ENCODE assay signal across 17 mouse cellular contexts in the genomic region with DNA sequence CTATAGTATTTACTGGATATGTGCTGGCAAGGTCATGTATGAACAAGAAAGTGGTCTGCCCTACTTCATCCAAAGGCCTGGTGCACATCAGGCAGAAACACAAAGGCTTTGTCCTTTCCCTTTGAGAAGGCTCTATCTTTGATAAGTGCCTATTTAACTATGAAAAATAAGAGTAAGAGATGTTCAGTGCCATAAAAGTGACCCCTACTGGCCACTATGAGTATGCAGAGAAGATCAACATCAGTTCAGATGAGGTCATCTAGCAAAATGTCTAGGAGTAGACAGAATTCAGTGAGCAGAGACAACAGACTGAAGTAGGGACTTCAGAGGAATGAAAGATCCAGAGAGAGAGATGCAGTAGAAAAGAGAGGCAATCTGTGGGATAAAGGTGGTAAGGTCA.
A peak's percentile ranks its signal among the peaks of the same experiment; 100 is the strongest.
DNase-seq lines count a peak whose midpoint lies in the region; ATAC-seq and TF ChIP-seq lines count a peak whose summit lies in the region.
"Had no signal": no experiment of that assay in that cellular context is flagged by ENCODE, and none has a peak within 500 bp of the region (broad histone marks: within the 10 kb centered on the region; RNA-seq: fewer than 3 reads in every experiment).

No protein-coding gene starts in this region.

- H3K27ac ChIP-seq in liver, embryonic 14.5 days: no peak overlapping the region
- H3K27ac ChIP-seq in liver, embryonic 12.5 days: no peak overlapping the region
- H3K27ac ChIP-seq: heart, embryonic 13.5 days; hindbrain, embryonic 15.5 days; limb, embryonic 15.5 days had no signal

- ATAC-seq in frontal cortex, adult (ENCODE audit: low TSS enrichment): 0 out of 2 replicates have a peak, but pooled peaks have one; percentile 31
- ATAC-seq in liver, embryonic 14.5 days (ENCODE audit: insufficient read depth): no peak
- ATAC-seq in liver, embryonic 12.5 days: no peak
- ATAC-seq in inflammation-experienced regulatory T-cells, adult 6 months: peak; percentile 70
- ATAC-seq: midbrain, embryonic 16.5 days had no signal

- no peak overlapping the region for H3K4me3 ChIP-seq in liver, embryonic 14.5 days (ENCODE audit: insufficient read depth in 1 of 2, low read depth in 2 of 2, low read length in 2 of 2)
- no peak overlapping the region for H3K4me3 ChIP-seq in liver, embryonic 12.5 days
- H3K4me3 ChIP-seq: heart, embryonic 13.5 days; hindbrain, embryonic 15.5 days; limb, embryonic 15.5 days had no signal

- DNase-seq in frontal cortex, postnatal 14 days (ENCODE audit: low spot score in 2 of 2): no peak
- DNase-seq in liver, embryonic 14.5 days (ENCODE audit: low read depth in 3 of 3, low spot score in 3 of 3): no peak
- peak; percentile 29 for DNase-seq in CD4-positive helper T cell, adult 2 months (ENCODE audit: low read depth, low spot score)
- DNase-seq in spleen, postnatal 14 days (ENCODE audit: low spot score in 2 of 2): no peak
- DNase-seq in urinary bladder, postnatal 25 days (ENCODE audit: low spot score): no peak
- DNase-seq: B cell, adult 2 months; cerebellum, postnatal 14 days; kidney, postnatal 14 days; layer of hippocampus, postnatal 36 days; right cerebral cortex, postnatal 14 days had no signal

- no peak overlapping the region for H3K4me2 ChIP-seq in liver, embryonic 14.5 days (ENCODE audit: low read depth)
- no peak overlapping the region for H3K4me2 ChIP-seq in liver, embryonic 12.5 days
- H3K4me2 ChIP-seq: heart, embryonic 13.5 days; hindbrain, embryonic 15.5 days; limb, embryonic 15.5 days had no signal

- H3K4me1 ChIP-seq in liver, embryonic 14.5 days (replicated peaks; ENCODE audit: control insufficient read depth in 2 of 2, insufficient read depth in 2 of 2, low read length in 1 of 2): no peaks in the 10 kb centered on the region
- no peaks in the 10 kb centered on the region for H3K4me1 ChIP-seq in liver, embryonic 12.5 days
- H3K4me1 ChIP-seq: heart, embryonic 13.5 days; hindbrain, embryonic 15.5 days; limb, embryonic 15.5 days had no signal

- no peaks in the 10 kb centered on the region for H3K36me3 ChIP-seq in liver, embryonic 14.5 days (replicated peaks; ENCODE audit: control insufficient read depth, insufficient read depth, low read depth)
- no peaks in the 10 kb centered on the region for H3K36me3 ChIP-seq in liver, embryonic 12.5 days
- H3K36me3 ChIP-seq: heart, embryonic 13.5 days; hindbrain, embryonic 15.5 days; limb, embryonic 15.5 days had no signal

- H3K9me3 ChIP-seq in liver, embryonic 14.5 days (ENCODE audit: control insufficient read depth, low read length): no peaks in the 10 kb centered on the region
- H3K9me3 ChIP-seq in liver, embryonic 12.5 days (replicated peaks): no peaks in the 10 kb centered on the region
- H3K9me3 ChIP-seq: heart, embryonic 13.5 days; hindbrain, embryonic 15.5 days; limb, embryonic 15.5 days had no signal

- H3K27me3 ChIP-seq in liver, embryonic 14.5 days (ENCODE audit: control insufficient read depth, insufficient read depth, low read length): no peaks in the 10 kb centered on the region
- H3K27me3 ChIP-seq in liver, embryonic 12.5 days (replicated peaks): no peaks in the 10 kb centered on the region
- H3K27me3 ChIP-seq: heart, embryonic 13.5 days; hindbrain, embryonic 15.5 days; limb, embryonic 15.5 days had no signal

- TF ChIP-seq EP300 in liver, embryonic 14.5 days (IDR thresholded peaks at IDR 0.05; ENCODE audit: low read depth): no peak

- no peak overlapping the region for H3K9ac ChIP-seq in liver, embryonic 14.5 days (replicated peaks)
- no peak overlapping the region for H3K9ac ChIP-seq in liver, embryonic 12.5 days
- H3K9ac ChIP-seq: heart, embryonic 13.5 days; hindbrain, embryonic 15.5 days; limb, embryonic 15.5 days had no signal

- TF ChIP-seq CTCF in liver, embryonic 14.5 days (IDR thresholded peaks at IDR 0.05; ENCODE audit: low read depth): peak; percentile 13; the same call in 1 of the 2 replicates

Comparison
In these comparisons a context has a peak if more than half of its experiments do, and no peak if none do; other contexts are left out.
1. ATAC-seq: peak in frontal cortex, adult (single experiment) and inflammation-experienced regulatory T-cells, adult 6 months (single experiment); none in liver, embryonic 14.5 days (single experiment) and liver, embryonic 12.5 days (single experiment).